In genomic region chr4:121215489-121215888, GRCm38 (mm10) we compare ENCODE assay signal across 7 mouse cellular contexts. TPM values are rescaled to one million over a fixed set of nuclear protein-coding genes. Genes with fewer than 3 reads are reported as not detected.
DNase-seq lines count a peak whose midpoint lies in the region; ATAC-seq lines count a peak whose summit lies in the region.

No protein-coding gene starts in this region.

- no peak for ATAC-seq in megakaryocyte, adult 5-6 weeks (ENCODE audit: poor library complexity, severe bottlenecking)
- peak; percentile 40 for ATAC-seq in forebrain, embryonic 11.5 days (replicated peaks; ENCODE audit: low FRiP score)
- no peak for ATAC-seq in liver, embryonic 12.5 days

- 23% methylated on average over 5 of the region's 5 CpGs for WGBS in forebrain, embryonic 11.5 days
- WGBS in liver, embryonic 12.5 days (ENCODE audit: insufficient replicate concordance): 32% methylated on average over 5 of the region's 5 CpGs

- peaks cover 5% of the 10 kb centered on the region for H3K36me3 ChIP-seq in megakaryocyte, embryonic 14.5 days (replicated peaks; ENCODE audit: low read length)
- H3K36me3 ChIP-seq in forebrain, embryonic 11.5 days (ENCODE audit: control insufficient read depth, insufficient read depth, low read length): no peaks in the 10 kb centered on the region
- 0 out of 2 replicates have a peak, but pooled peaks cover 2% of the 10 kb centered on the region for H3K36me3 ChIP-seq in liver, embryonic 12.5 days

- H3K27me3 ChIP-seq in megakaryocyte, embryonic 14.5 days (replicated peaks): peaks cover 4% of the 10 kb centered on the region
- no peaks in the 10 kb centered on the region for H3K27me3 ChIP-seq in forebrain, embryonic 11.5 days (ENCODE audit: control insufficient read depth, insufficient read depth, low read length)
- H3K27me3 ChIP-seq in liver, embryonic 12.5 days (replicated peaks): 0 out of 2 replicates have a peak, but pooled peaks cover 11% of the 10 kb centered on the region

- H3K4me1 ChIP-seq in megakaryocyte, embryonic 14.5 days: peaks cover 36% of the 10 kb centered on the region
- H3K4me1 ChIP-seq in forebrain, embryonic 11.5 days (replicated peaks; ENCODE audit: control insufficient read depth, insufficient read depth, low read length): no peaks in the 10 kb centered on the region
- H3K4me1 ChIP-seq in liver, embryonic 12.5 days: peaks cover 32% of the 10 kb centered on the region

- H3K9ac ChIP-seq in forebrain, embryonic 11.5 days (ENCODE audit: low read length): peak overlapping the region; percentile 94
- no peak overlapping the region for H3K9ac ChIP-seq in liver, embryonic 12.5 days

- 0 out of 2 replicates have a peak overlapping the region, but pooled peaks have one; percentile 10 for H3K27ac ChIP-seq in forebrain, embryonic 11.5 days (ENCODE audit: low read depth, low read length)
- H3K27ac ChIP-seq in liver, embryonic 12.5 days: no peak overlapping the region

- H3K4me2 ChIP-seq in forebrain, embryonic 11.5 days (ENCODE audit: low read depth, low read length, severe bottlenecking): peak overlapping the region; percentile 55
- peak overlapping the region; percentile 79 for H3K4me2 ChIP-seq in liver, embryonic 12.5 days

- no peaks in the 10 kb centered on the region for H3K9me3 ChIP-seq in megakaryocyte, embryonic 14.5 days
- H3K9me3 ChIP-seq in forebrain, embryonic 11.5 days (ENCODE audit: control insufficient read depth, low read length): no peaks in the 10 kb centered on the region
- H3K9me3 ChIP-seq in liver, embryonic 12.5 days (replicated peaks): no peaks in the 10 kb centered on the region

- H3K4me3 ChIP-seq in megakaryocyte, embryonic 14.5 days (replicated peaks): peak overlapping the region; percentile 98
- peak overlapping the region; percentile 88 for H3K4me3 ChIP-seq in forebrain, embryonic 11.5 days (ENCODE audit: low read depth, low read length)
- peak overlapping the region; percentile 93 for H3K4me3 ChIP-seq in liver, embryonic 12.5 days

- DNase-seq in forebrain, embryonic 11.5 days (ENCODE audit: low spot score): no peak
- no peak for DNase-seq in frontal cortex, postnatal 25 days (ENCODE audit: low spot score in 2 of 2)
- no peak for DNase-seq in left cerebral cortex, adult 18-20 months (ENCODE audit: low spot score in 2 of 2)
- no peak for DNase-seq in adrenal gland, postnatal 25 days

RNA-seq across cellular contexts. Expression of gene Rlf, which starts 0.6 kb away (rescaled TPM):
- polyA plus RNA-seq in megakaryocyte, embryonic 14.5 days (2012; ENCODE audit: insufficient read depth, low replicate concordance): 0.35 and 0.93 TPM in 2 replicates
- 23.2 and 25.9 TPM in 2 replicates for total RNA-seq in megakaryocyte, adult 5-6 weeks (2015)
- 38.4 and 42.4 TPM in 2 replicates for total RNA-seq in megakaryocyte, adult 5-6 weeks (2017)
- polyA plus RNA-seq in forebrain, embryonic 11.5 days (2014; fragmentation: Nextera tagmentation; extraction: Ambion mirVana): 24.3 and 29.6 TPM in 2 replicates
- polyA plus RNA-seq in liver, embryonic 12.5 days (2016; fragmentation: Nextera tagmentation; extraction: Ambion mirVana): 16.1 TPM in 2 replicates
- 10 to 100 TPM; 26.3 to 26.7 TPM for total RNA-seq in left cerebral cortex, adult 18-20 months (2021)
- 15.3 and 17.8 TPM in 2 replicates for total RNA-seq in adrenal gland, postnatal 25 days (2021)
